Mouse (Mus musculus) activated CD4-positive, CD25-positive, alpha-beta regulatory T cell, adult 4 months (primary cell): ENCODE measurements at regions not wholly inside any gene's neighbourhood (a gene's known extent, or its start where the extent isn't known, plus 50 kb on each side); places are given as distances from the start of the nearest gene placed in this dataset.

Experiments
- ATAC-seq: one replicate; pipeline ENCODE4 v1.8.0; 2017

GRCm38 (mm10) chr10:120604506-120604905, 128.2 kb upstream of the Hmga2 start:
- no peak for ATAC-seq

GRCm38 (mm10) chr10:120603167-120603566, 126.9 kb upstream of the Hmga2 start:
- ATAC-seq, result no peak

GRCm38 (mm10) chr10:120600735-120601134, 124.5 kb upstream of the Hmga2 start:
- ATAC-seq, result no peak

GRCm38 (mm10) chr10:120599551-120599950, 123.3 kb upstream of the Hmga2 start:
- no peak for ATAC-seq

- ATAC-seq, result no peak
Observed at GRCm38 (mm10) chr10:120597320-120597887, 121.1 kb upstream of the Hmga2 start.

- ATAC-seq, result no peak
Observed at GRCm38 (mm10) chr10:120595145-120595544, 118.9 kb upstream of the Hmga2 start.

- no peak for ATAC-seq
Observed at GRCm38 (mm10) chr10:120593876-120594275, 117.6 kb upstream of the Hmga2 start.

GRCm38 (mm10) chr10:120589659-120590058, 113.4 kb upstream of the Hmga2 start:
- ATAC-seq, result no peak

- no peak for ATAC-seq
Observed at GRCm38 (mm10) chr10:120587854-120588633, 111.8 kb upstream of the Hmga2 start.

- peak; percentile 72 for ATAC-seq
Observed at GRCm38 (mm10) chr10:120587179-120587578, 110.9 kb upstream of the Hmga2 start.

GRCm38 (mm10) chr10:120582497-120582896, 106.2 kb upstream of the Hmga2 start:
- no peak for ATAC-seq

- no peak for ATAC-seq
Observed at GRCm38 (mm10) chr10:120581547-120581946, 105.3 kb upstream of the Hmga2 start.

- no peak for ATAC-seq
Observed at GRCm38 (mm10) chr10:120576886-120577285, 100.6 kb upstream of the Hmga2 start.

- ATAC-seq, result no peak
Observed at GRCm38 (mm10) chr10:120576148-120576547, 99.9 kb upstream of the Hmga2 start.

- no peak for ATAC-seq
Observed at GRCm38 (mm10) chr10:120571340-120571739, 95.1 kb upstream of the Hmga2 start.

GRCm38 (mm10) chr10:120565992-120566391, 89.7 kb upstream of the Hmga2 start:
- no peak for ATAC-seq

- ATAC-seq, result no peak
Observed at GRCm38 (mm10) chr10:120564859-120565258, 88.6 kb upstream of the Hmga2 start.

GRCm38 (mm10) chr10:120563926-120564325, 87.7 kb upstream of the Hmga2 start:
- ATAC-seq, result no peak

GRCm38 (mm10) chr10:120561821-120562220, 85.6 kb upstream of the Hmga2 start:
- ATAC-seq, result no peak

GRCm38 (mm10) chr10:120557850-120558447, 81.7 kb upstream of the Hmga2 start:
- no peak for ATAC-seq

GRCm38 (mm10) chr10:120556116-120556515, 79.8 kb upstream of the Hmga2 start:
- ATAC-seq, result peak; percentile 79

- ATAC-seq, result no peak
Observed at GRCm38 (mm10) chr10:120553097-120553453, 76.8 kb upstream of the Hmga2 start.

GRCm38 (mm10) chr10:120552341-120553096, 76.2 kb upstream of the Hmga2 start:
- no peak for ATAC-seq
